Mouse (Mus musculus) liver, embryonic 15.5 days (tissue): Measurements from ENCODE around the gene Prkce. TPM values are rescaled to one million over a fixed set of nuclear protein-coding genes. Genes with fewer than 3 reads are reported as not detected.
A peak's percentile ranks its signal among the peaks of the same experiment; 100 is the strongest.

ENCODE experiments used
- ATAC-seq: fragments of 200-750 bp; cut with Nextera tagmentation; 2 replicates; pipeline ENCODE4 v1.8.0; 2017; ENCODE audit warnings: moderate number of reproducible peaks, mild to moderate bottlenecking, moderate library complexity; ENCODE audit not compliant: insufficient read depth
- H3K27ac ChIP-seq: fragments of 300-500 bp; sonication (generic); replicated peaks from 2 replicates; pipeline ENCODE4 v1.5.1; 2015; ENCODE audit warnings: mild to moderate bottlenecking, inconsistent platforms
- H3K27me3 ChIP-seq: fragments of 300-500 bp; sonication (generic); 2 replicates; pipeline ENCODE4 v1.6.1; 2015; ENCODE audit warnings: mild to moderate bottlenecking, inconsistent platforms
- H3K36me3 ChIP-seq: fragments of 300-500 bp; sonication (generic); replicated peaks from 2 replicates; pipeline ENCODE4 v1.6.1; 2015; ENCODE audit warnings: moderate library complexity, mild to moderate bottlenecking, inconsistent platforms
- H3K4me1 ChIP-seq: fragments of 300-500 bp; sonication (generic); replicated peaks from 2 replicates; pipeline ENCODE4 v1.6.1; 2015; ENCODE audit warnings: inconsistent platforms
- H3K4me2 ChIP-seq: fragments of 300-500 bp; sonication (generic); 2 replicates; pipeline ENCODE4 v1.6.1; 2015; ENCODE audit warnings: moderate library complexity, mild to moderate bottlenecking, inconsistent platforms
- H3K4me3 ChIP-seq: fragments of 300-500 bp; sonication (generic); replicated peaks from 2 replicates; pipeline ENCODE4 v1.5.1; 2015; ENCODE audit warnings: mild to moderate bottlenecking, inconsistent platforms
- H3K9ac ChIP-seq: fragments of 300-500 bp; sonication (generic); 2 replicates; pipeline ENCODE4 v1.6.1; 2015; ENCODE audit warnings: moderate library complexity, mild to moderate bottlenecking, inconsistent platforms
- H3K9me3 ChIP-seq: fragments of 300-500 bp; sonication (generic); replicated peaks from 2 replicates; pipeline ENCODE4 v1.6.1; 2016; ENCODE audit warnings: inconsistent platforms
- WGBS: fragments of 180-500 bp; shearing (Covaris S2); methylation state at CpG from one replicate; pipeline ENCODE4 v1.1.7; 2015; ENCODE audit warnings: mixed read lengths; ENCODE audit not compliant: insufficient replicate concordance; 5-methylcytosine and 5-hydroxymethylcytosine counted together
- polyA plus RNA-seq: library from polyadenylated mRNA; unstranded; fragments of >200 nt; fragmentation: Nextera tagmentation; extraction: Ambion mirVana; gene quantifications from 2 replicates; pipeline ENCODE4 v1.2.1, GENCODE M21; 2015

The Prkce gene
- polyA plus RNA-seq, 1 experiment from 2014 or later: 0.79 TPM

GRCm38 (mm10) chr17:86489827-86490226 lies 322.2 kb downstream of the Prkce start:
- Histone ChIP-seq H3K4me2 (no peak overlapping the region), H3K36me3 (no peaks in the 10 kb centered on the region), H3K4me3 (no peak overlapping the region), H3K4me1 (peaks cover 21% of the 10 kb centered on the region), H3K9me3 (no peaks in the 10 kb centered on the region), H3K27me3 (no peaks in the 10 kb centered on the region), H3K27ac (no peak overlapping the region), H3K9ac (no peak overlapping the region)
- ATAC-seq: no peak
- WGBS: 60% methylated on average over 10 of the region's 10 CpGs

DNA sequence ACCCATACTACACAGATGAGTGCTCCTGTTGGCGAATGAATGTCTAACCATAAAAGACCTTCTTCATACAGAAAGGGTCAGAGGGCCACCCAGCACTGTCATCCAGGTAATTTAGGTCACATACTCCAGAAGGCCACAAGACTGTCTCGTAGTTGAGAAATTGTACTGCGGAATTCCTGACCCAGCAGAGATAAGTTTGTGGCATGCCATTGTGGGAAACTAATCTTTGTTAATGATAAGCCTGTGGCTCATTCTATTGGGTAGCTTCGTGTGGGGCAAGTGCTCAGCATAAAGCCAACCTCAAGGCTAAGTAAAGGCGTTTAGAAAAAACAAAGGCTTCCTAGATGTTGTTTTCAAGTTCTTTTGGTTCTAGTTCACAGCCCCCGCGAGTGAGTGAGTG lies 324.8 kb downstream of the Prkce start:
- Histone ChIP-seq H3K4me3 (no peak overlapping the region), H3K9me3 (no peaks in the 10 kb centered on the region), H3K9ac (no peak overlapping the region), H3K4me2 (no peak overlapping the region), H3K27me3 (no peaks in the 10 kb centered on the region), H3K27ac (no peak overlapping the region), H3K36me3 (no peaks in the 10 kb centered on the region), H3K4me1 (peaks cover 23% of the 10 kb centered on the region)
- peak; percentile 32; the same call in 1 of the 2 replicates for ATAC-seq
- 19% methylated on average over 7 of the region's 7 CpGs for WGBS

GRCm38 (mm10) chr17:86493891-86494420 lies 326.4 kb downstream of the Prkce start:
- no peaks in the 10 kb centered on the region for H3K27me3 ChIP-seq
- no peaks in the 10 kb centered on the region for H3K36me3 ChIP-seq
- no peak overlapping the region for H3K9ac ChIP-seq
- H3K4me2 ChIP-seq: no peak overlapping the region
- no peak overlapping the region for H3K4me3 ChIP-seq
- WGBS: 67% methylated on average over 8 of the region's 8 CpGs
- H3K9me3 ChIP-seq: no peaks in the 10 kb centered on the region
- ATAC-seq: no peak
- no peak overlapping the region for H3K27ac ChIP-seq
- H3K4me1 ChIP-seq: peaks cover 19% of the 10 kb centered on the region

DNA sequence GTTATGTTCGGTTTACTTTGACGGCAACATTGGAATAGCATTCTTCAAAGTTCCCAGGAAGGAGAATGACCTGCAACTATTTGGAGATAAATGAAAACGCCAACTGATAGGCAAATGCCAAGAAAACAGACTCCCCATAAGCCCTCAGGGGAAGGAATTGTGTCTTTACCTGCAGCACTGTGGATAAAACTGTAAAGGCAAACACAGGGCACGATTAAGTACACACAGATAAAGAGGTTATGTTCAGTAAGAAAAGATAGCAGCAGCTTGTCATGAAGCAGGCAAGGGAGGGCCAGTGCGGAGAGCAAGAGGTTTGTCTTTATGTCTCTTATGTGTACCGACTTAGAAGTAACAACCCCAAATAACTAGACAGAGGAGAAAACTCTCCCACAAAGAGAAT lies 326.9 kb downstream of the Prkce start:
- peaks cover 19% of the 10 kb centered on the region for H3K4me1 ChIP-seq
- H3K36me3 ChIP-seq: no peaks in the 10 kb centered on the region
- no peak overlapping the region for H3K27ac ChIP-seq
- no peaks in the 10 kb centered on the region for H3K9me3 ChIP-seq
- H3K4me2 ChIP-seq: peak overlapping the region; percentile 19; the same call in 1 of the 2 replicates
- no peaks in the 10 kb centered on the region for H3K27me3 ChIP-seq
- 27% methylated on average over 6 of the region's 6 CpGs for WGBS
- ATAC-seq: peak; percentile 48; the same call in 1 of the 2 replicates
- H3K9ac ChIP-seq: no peak overlapping the region
- H3K4me3 ChIP-seq: no peak overlapping the region

DNA sequence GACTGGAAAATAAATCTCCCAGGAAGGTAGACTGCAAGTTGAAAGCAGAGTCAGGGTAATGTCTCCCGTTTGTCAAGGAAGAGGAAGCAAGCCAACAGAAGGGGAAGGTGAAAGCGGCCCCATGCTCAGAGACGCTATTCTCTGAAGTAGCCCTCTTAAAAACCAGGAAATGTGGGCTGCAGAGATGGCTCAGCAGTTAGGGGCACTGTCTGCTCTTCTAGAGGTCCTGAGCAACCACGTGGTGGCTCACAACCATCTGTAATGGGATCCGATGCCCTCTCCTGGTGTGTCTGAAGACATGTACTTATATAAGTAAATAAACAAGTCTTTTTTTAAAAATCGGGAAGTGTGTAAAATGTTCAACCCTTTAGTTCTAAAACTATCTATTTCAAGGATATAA lies 327.3 kb downstream of the Prkce start:
- no peaks in the 10 kb centered on the region for H3K36me3 ChIP-seq
- H3K9ac ChIP-seq: no peak overlapping the region
- 11% methylated on average over 6 of the region's 6 CpGs for WGBS
- H3K4me3 ChIP-seq: no peak overlapping the region
- H3K4me2 ChIP-seq: peak overlapping the region; percentile 19; the same call in 1 of the 2 replicates
- H3K27me3 ChIP-seq: no peaks in the 10 kb centered on the region
- H3K9me3 ChIP-seq: no peaks in the 10 kb centered on the region
- peaks cover 19% of the 10 kb centered on the region for H3K4me1 ChIP-seq
- no peak for ATAC-seq
- no peak overlapping the region for H3K27ac ChIP-seq

- Histone ChIP-seq H3K9me3 (no peaks in the 10 kb centered on the region), H3K27ac (no peak overlapping the region), H3K36me3 (no peaks in the 10 kb centered on the region), H3K4me1 (peaks cover 19% of the 10 kb centered on the region), H3K4me2 (no peak overlapping the region), H3K4me3 (no peak overlapping the region), H3K27me3 (no peaks in the 10 kb centered on the region), H3K9ac (no peak overlapping the region)
- 73% methylated on average over 9 of the region's 9 CpGs for WGBS
- ATAC-seq: no peak
Measured at GRCm38 (mm10) chr17:86496123-86496771, 328.7 kb downstream of the Prkce start.

DNA sequence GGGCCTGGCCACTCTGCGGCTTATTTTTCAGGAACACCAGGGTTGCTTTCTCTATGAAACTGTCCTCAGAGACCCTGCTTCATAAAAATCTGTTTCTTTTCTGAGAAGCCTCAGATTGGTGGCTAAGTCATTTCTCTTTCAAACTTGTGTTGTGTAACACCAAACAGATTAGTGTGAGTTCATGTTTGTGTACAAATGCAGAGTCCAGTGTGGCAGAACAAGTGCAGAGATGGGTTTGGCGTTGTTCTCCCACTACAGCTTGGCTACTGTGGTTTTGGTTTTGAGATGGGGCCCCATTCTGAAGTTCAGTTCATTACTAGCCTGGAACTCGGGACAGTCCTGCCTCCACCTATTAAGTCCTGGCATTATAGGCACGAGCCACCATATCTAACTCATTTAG lies 329.7 kb downstream of the Prkce start:
- no peaks in the 10 kb centered on the region for H3K36me3 ChIP-seq
- H3K9me3 ChIP-seq: no peaks in the 10 kb centered on the region
- no peak overlapping the region for H3K27ac ChIP-seq
- 58% methylated on average over 4 of the region's 4 CpGs for WGBS
- no peak overlapping the region for H3K9ac ChIP-seq
- H3K27me3 ChIP-seq: no peaks in the 10 kb centered on the region
- no peak for ATAC-seq
- H3K4me2 ChIP-seq: no peak overlapping the region
- no peak overlapping the region for H3K4me3 ChIP-seq
- peaks cover 19% of the 10 kb centered on the region for H3K4me1 ChIP-seq

DNA sequence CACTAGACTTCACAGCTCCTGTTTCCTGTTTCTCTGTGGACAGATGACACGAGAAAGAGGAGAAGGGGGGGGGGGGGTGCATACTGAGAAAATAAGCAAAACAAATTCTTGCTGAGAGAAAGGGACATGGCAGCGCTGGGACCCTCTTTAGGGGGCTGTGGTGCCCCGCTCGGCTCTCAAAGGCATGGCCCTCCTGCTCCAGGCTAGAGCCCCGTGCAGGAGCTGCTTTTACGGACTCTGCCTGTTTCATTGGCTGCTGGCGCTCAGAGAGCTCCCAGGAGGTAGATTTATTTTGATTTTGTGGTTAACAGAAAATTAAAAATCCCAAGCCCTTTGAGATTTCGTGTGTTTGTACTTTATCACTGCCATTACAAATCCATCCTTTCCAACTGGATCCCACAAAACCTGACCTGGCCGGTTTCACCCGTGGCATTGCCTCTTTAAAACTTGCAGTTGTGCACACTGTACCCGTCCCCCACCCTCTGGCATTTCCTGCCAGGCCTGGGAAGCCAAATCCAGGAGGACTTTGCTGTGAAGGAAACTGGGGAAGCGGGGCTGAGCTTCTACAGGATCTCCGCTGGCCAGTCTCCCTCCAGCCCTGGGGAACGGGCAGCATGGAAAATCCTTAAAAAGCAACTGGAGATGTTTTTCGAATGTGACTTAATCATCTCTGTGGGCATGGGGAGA lies 331.9 kb downstream of the Prkce start:
- H3K4me2 ChIP-seq: no peak overlapping the region
- no peak for ATAC-seq
- no peaks in the 10 kb centered on the region for H3K27me3 ChIP-seq
- 58% methylated on average over 15 of the region's 15 CpGs for WGBS
- H3K4me1 ChIP-seq: peaks cover 4% of the 10 kb centered on the region
- H3K4me3 ChIP-seq: no peak overlapping the region
- H3K9me3 ChIP-seq: no peaks in the 10 kb centered on the region
- no peak overlapping the region for H3K27ac ChIP-seq
- no peaks in the 10 kb centered on the region for H3K36me3 ChIP-seq
- no peak overlapping the region for H3K9ac ChIP-seq

DNA sequence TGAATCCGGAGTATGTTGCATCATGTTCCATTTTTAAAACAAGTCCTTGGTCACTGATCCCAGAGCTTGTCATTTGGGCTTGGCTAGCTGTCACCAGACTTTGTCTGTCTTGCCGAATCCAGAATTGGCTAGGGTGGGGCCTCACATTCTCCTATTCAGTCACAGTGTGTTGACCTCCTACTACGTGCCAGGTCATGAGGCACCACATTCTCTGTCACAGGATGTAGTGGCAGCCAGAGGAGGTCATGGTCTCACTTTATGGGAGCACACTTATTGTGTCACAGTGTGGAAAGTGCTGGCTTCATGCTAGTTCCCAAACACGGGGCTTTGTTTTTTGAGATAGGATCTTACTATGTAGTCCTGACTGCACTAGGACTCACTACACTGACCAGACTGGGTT lies 333.8 kb downstream of the Prkce start:
- no peaks in the 10 kb centered on the region for H3K27me3 ChIP-seq
- no peak for ATAC-seq
- WGBS: 67% methylated on average over 4 of the region's 4 CpGs

GRCm38 (mm10) chr17:86503208-86503897 lies 335.8 kb downstream of the Prkce start:
- H3K27me3 ChIP-seq: no peaks in the 10 kb centered on the region
- H3K9me3 ChIP-seq: no peaks in the 10 kb centered on the region
- H3K27ac ChIP-seq: no peak overlapping the region
- WGBS: 71% methylated on average over 9 of the region's 9 CpGs
- no peak overlapping the region for H3K4me2 ChIP-seq
- no peak overlapping the region for H3K9ac ChIP-seq
- 0 out of 2 replicates have a peak, but pooled peaks cover 2% of the 10 kb centered on the region for H3K4me1 ChIP-seq
- no peak for ATAC-seq
- H3K36me3 ChIP-seq: no peaks in the 10 kb centered on the region
- no peak overlapping the region for H3K4me3 ChIP-seq

More for the DNA sequence above, 333.8 kb downstream of the Prkce start:
- no peaks in the 10 kb centered on the region for H3K36me3 ChIP-seq
- no peak overlapping the region for H3K4me2 ChIP-seq
- no peaks in the 10 kb centered on the region for H3K9me3 ChIP-seq
- no peak overlapping the region for H3K27ac ChIP-seq
- no peak overlapping the region for H3K4me3 ChIP-seq
- no peak overlapping the region for H3K9ac ChIP-seq
- no peaks in the 10 kb centered on the region for H3K4me1 ChIP-seq

- Histone ChIP-seq H3K4me3 (no peak within 1 kb of the TSS), H3K9me3 (no peaks in the 10 kb centered on the region), H3K4me1 (0 out of 2 replicates have a peak, but pooled peaks cover 2% of the 10 kb centered on the region), H3K27ac (no peak within 1 kb of the TSS), H3K9ac (no peak within 1 kb of the TSS), H3K27me3 (no peaks in the 10 kb centered on the region), H3K36me3 (no peaks in the 10 kb centered on the region), H3K4me2 (no peak within 1 kb of the TSS)
- no peak for ATAC-seq
- 80% methylated on average over 8 of the region's 8 CpGs for WGBS
Measured at GRCm38 (mm10) chr17:86505183-86505631, 337.6 kb downstream of the Prkce start, which contains the start of gene Gm10309. Gm10309 (minus strand) TSS chr17:86505232.
